Mouse (Mus musculus) forebrain, embryonic 15.5 days (tissue): ENCODE data around the gene Tspan33. TPM values are rescaled to one million over a fixed set of nuclear protein-coding genes. Genes with fewer than 3 reads are reported as not detected.

Experiments
- ATAC-seq: fragments of 200-750 bp; cut with Nextera tagmentation; replicated peaks from 2 replicates; pipeline ENCODE4 v1.8.0; 2017; ENCODE audit warnings: mild to moderate bottlenecking, moderate TSS enrichment, moderate library complexity
- H3K27ac ChIP-seq: fragments of 300-500 bp; sonication (generic); replicated peaks from 2 replicates; pipeline ENCODE4 v1.5.1; 2015; ENCODE audit warnings: mild to moderate bottlenecking, inconsistent platforms
- H3K27me3 ChIP-seq: fragments of 300-500 bp; sonication (generic); 2 replicates; pipeline ENCODE4 v1.6.1; 2015; ENCODE audit warnings: inconsistent platforms
- H3K36me3 ChIP-seq: fragments of 300-500 bp; sonication (generic); 2 replicates; pipeline ENCODE4 v1.6.1; 2015; ENCODE audit warnings: mild to moderate bottlenecking, inconsistent platforms
- H3K4me1 ChIP-seq: fragments of 300-500 bp; sonication (generic); 2 replicates; pipeline ENCODE4 v1.6.1; 2015; ENCODE audit warnings: inconsistent platforms
- H3K4me2 ChIP-seq: fragments of 300-500 bp; sonication (generic); replicated peaks from 2 replicates; pipeline ENCODE4 v1.6.1; 2015; ENCODE audit warnings: mild to moderate bottlenecking, inconsistent platforms
- H3K4me3 ChIP-seq: fragments of 300-500 bp; sonication (generic); 2 replicates; pipeline ENCODE4 v1.5.1; 2015; ENCODE audit warnings: mild to moderate bottlenecking, inconsistent platforms
- H3K9ac ChIP-seq: fragments of 300-500 bp; sonication (generic); replicated peaks from 2 replicates; pipeline ENCODE4 v1.6.1; 2015; ENCODE audit warnings: mild to moderate bottlenecking, inconsistent platforms
- H3K9me3 ChIP-seq: fragments of 300-500 bp; sonication (generic); 2 replicates; pipeline ENCODE4 v1.6.1; 2016; ENCODE audit warnings: inconsistent platforms
- WGBS: fragments of 180-500 bp; shearing (Covaris S2); methylation state at CpG from one replicate; pipeline ENCODE4 v1.1.7; 2015; ENCODE audit warnings: mixed read lengths; 5-methylcytosine and 5-hydroxymethylcytosine counted together
- polyA plus RNA-seq: library from polyadenylated mRNA; unstranded; fragments of >200 nt; fragmentation: Nextera tagmentation; extraction: Ambion mirVana; gene quantifications from 2 replicates; pipeline ENCODE4 v1.2.1, GENCODE M21; 2015

Tspan33 gene
- 5.0 and 7.4 TPM in 2 replicates for polyA plus RNA-seq

- Histone ChIP-seq H3K9ac (peak within 1 kb of the TSS; percentile 71), H3K9me3 (no peaks in the 10 kb centered on the region), H3K4me1 (peaks cover 13% of the 10 kb centered on the region), H3K27ac (no peak within 1 kb of the TSS), H3K4me2 (peak within 1 kb of the TSS; percentile 96), H3K36me3 (no peaks in the 10 kb centered on the region), H3K27me3 (peaks cover 10% of the 10 kb centered on the region; the same call in 1 of the 2 replicates), H3K4me3 (peak within 1 kb of the TSS; percentile 66)
- 0% methylated on average over 40 of the region's 41 CpGs for WGBS
- peak; percentile 99 for ATAC-seq
These were observed at the start of gene Tspan33 for GRCm38 (mm10) chr6:29693953-29694352. Tspan33 (plus strand) TSS chr6:29694222.

GRCm38 (mm10) chr6:29649494-29650169 lies 44.4 kb upstream of the Tspan33 start:
- no peaks in the 10 kb centered on the region for H3K4me1 ChIP-seq
- no peak overlapping the region for H3K4me3 ChIP-seq
- H3K4me2 ChIP-seq, result no peak overlapping the region
- no peak overlapping the region for H3K27ac ChIP-seq
- H3K9ac ChIP-seq, result no peak overlapping the region
- 32% methylated on average over 14 of the region's 14 CpGs for WGBS
- ATAC-seq, result peak; percentile 70
- H3K27me3 ChIP-seq, result no peaks in the 10 kb centered on the region
- H3K36me3 ChIP-seq, result no peaks in the 10 kb centered on the region
- H3K9me3 ChIP-seq, result no peaks in the 10 kb centered on the region

GRCm38 (mm10) chr6:29650170-29650549 lies 43.9 kb upstream of the Tspan33 start:
- no peaks in the 10 kb centered on the region for H3K36me3 ChIP-seq
- ATAC-seq, result no peak
- no peaks in the 10 kb centered on the region for H3K9me3 ChIP-seq
- no peak overlapping the region for H3K9ac ChIP-seq
- H3K27me3 ChIP-seq, result no peaks in the 10 kb centered on the region
- no peak overlapping the region for H3K27ac ChIP-seq
- H3K4me2 ChIP-seq, result no peak overlapping the region
- no peak overlapping the region for H3K4me3 ChIP-seq
- 70% methylated on average over 10 of the region's 10 CpGs for WGBS
- H3K4me1 ChIP-seq, result no peaks in the 10 kb centered on the region

GRCm38 (mm10) chr6:29653271-29653670 lies 40.8 kb upstream of the Tspan33 start:
- Histone ChIP-seq H3K4me2 (no peak overlapping the region), H3K27ac (no peak overlapping the region), H3K9me3 (no peaks in the 10 kb centered on the region), H3K4me3 (no peak overlapping the region), H3K9ac (no peak overlapping the region), H3K4me1 (no peaks in the 10 kb centered on the region), H3K27me3 (no peaks in the 10 kb centered on the region), H3K36me3 (no peaks in the 10 kb centered on the region)
- no peak for ATAC-seq

- H3K9me3 ChIP-seq, result no peaks in the 10 kb centered on the region
- no peak overlapping the region for H3K27ac ChIP-seq
- no peak for ATAC-seq
These were observed 35.2 kb upstream of the Tspan33 start for GRCm38 (mm10) chr6:29658626-29659475.

GRCm38 (mm10) chr6:29659964-29660363 lies 34.1 kb upstream of the Tspan33 start:
- no peak for ATAC-seq
- H3K9ac ChIP-seq, result no peak overlapping the region
- no peaks in the 10 kb centered on the region for H3K4me1 ChIP-seq
- no peak overlapping the region for H3K4me3 ChIP-seq
- no peaks in the 10 kb centered on the region for H3K27me3 ChIP-seq
- H3K36me3 ChIP-seq, result no peaks in the 10 kb centered on the region
- H3K27ac ChIP-seq, result no peak overlapping the region
- no peak overlapping the region for H3K4me2 ChIP-seq
- 90% methylated on average over 2 of the region's 2 CpGs for WGBS
- no peaks in the 10 kb centered on the region for H3K9me3 ChIP-seq

More at GRCm38 (mm10) chr6:29658626-29659475, 35.2 kb upstream of the Tspan33 start:
- Histone ChIP-seq H3K27me3 (no peaks in the 10 kb centered on the region), H3K4me3 (no peak overlapping the region), H3K4me2 (no peak overlapping the region), H3K9ac (no peak overlapping the region), H3K36me3 (no peaks in the 10 kb centered on the region), H3K4me1 (no peaks in the 10 kb centered on the region)
- WGBS, result 86% methylated on average over 3 of the region's 3 CpGs

- Histone ChIP-seq H3K27ac (no peak overlapping the region), H3K9me3 (no peaks in the 10 kb centered on the region), H3K9ac (no peak overlapping the region), H3K4me3 (no peak overlapping the region), H3K36me3 (no peaks in the 10 kb centered on the region), H3K4me1 (no peaks in the 10 kb centered on the region), H3K27me3 (no peaks in the 10 kb centered on the region), H3K4me2 (no peak overlapping the region)
- ATAC-seq, result no peak
- 22% methylated on average over 11 of the region's 11 CpGs for WGBS
These were observed 33.2 kb upstream of the Tspan33 start for GRCm38 (mm10) chr6:29660662-29661307.

GRCm38 (mm10) chr6:29667266-29667665 lies 26.8 kb upstream of the Tspan33 start:
- WGBS, result 83% methylated on average over 6 of the region's 6 CpGs
- Histone ChIP-seq H3K4me1 (no peaks in the 10 kb centered on the region), H3K4me2 (no peak overlapping the region), H3K9ac (no peak overlapping the region), H3K27ac (no peak overlapping the region), H3K4me3 (no peak overlapping the region), H3K36me3 (no peaks in the 10 kb centered on the region), H3K27me3 (no peaks in the 10 kb centered on the region), H3K9me3 (no peaks in the 10 kb centered on the region)
- no peak for ATAC-seq

- WGBS, result 7% methylated on average over 3 of the region's 3 CpGs
- ATAC-seq, result no peak
- Histone ChIP-seq H3K27me3 (no peaks in the 10 kb centered on the region), H3K9ac (no peak overlapping the region), H3K9me3 (no peaks in the 10 kb centered on the region), H3K4me2 (no peak overlapping the region), H3K4me1 (no peaks in the 10 kb centered on the region), H3K4me3 (no peak overlapping the region), H3K27ac (no peak overlapping the region), H3K36me3 (no peaks in the 10 kb centered on the region)
These were observed 22.3 kb upstream of the Tspan33 start for GRCm38 (mm10) chr6:29671741-29672140.

- Histone ChIP-seq H3K27ac (no peak overlapping the region), H3K9ac (no peak overlapping the region), H3K36me3 (no peaks in the 10 kb centered on the region), H3K27me3 (no peaks in the 10 kb centered on the region), H3K4me2 (no peak overlapping the region), H3K4me3 (no peak overlapping the region), H3K9me3 (no peaks in the 10 kb centered on the region), H3K4me1 (no peaks in the 10 kb centered on the region)
- WGBS, result 21% methylated on average over 12 of the region's 12 CpGs
- ATAC-seq, result no peak
These were observed 21.2 kb upstream of the Tspan33 start for GRCm38 (mm10) chr6:29672563-29673411.

- no peaks in the 10 kb centered on the region for H3K4me1 ChIP-seq
- H3K36me3 ChIP-seq, result no peaks in the 10 kb centered on the region
- H3K4me2 ChIP-seq, result no peak overlapping the region
- no peak overlapping the region for H3K27ac ChIP-seq
- H3K27me3 ChIP-seq, result no peaks in the 10 kb centered on the region
- H3K9ac ChIP-seq, result no peak overlapping the region
- no peaks in the 10 kb centered on the region for H3K9me3 ChIP-seq
- WGBS, result 44% methylated on average over 2 of the region's 2 CpGs
- H3K4me3 ChIP-seq, result no peak overlapping the region
- ATAC-seq, result no peak
These were observed 20.3 kb upstream of the Tspan33 start for GRCm38 (mm10) chr6:29673739-29674138.
